Mouse (Mus musculus): ENCODE measurements at regions not wholly inside any gene's neighbourhood (a gene's known extent, or its start where the extent isn't known, plus 50 kb on each side); places are given as distances from the start of the nearest gene placed in this dataset.

DNA sequence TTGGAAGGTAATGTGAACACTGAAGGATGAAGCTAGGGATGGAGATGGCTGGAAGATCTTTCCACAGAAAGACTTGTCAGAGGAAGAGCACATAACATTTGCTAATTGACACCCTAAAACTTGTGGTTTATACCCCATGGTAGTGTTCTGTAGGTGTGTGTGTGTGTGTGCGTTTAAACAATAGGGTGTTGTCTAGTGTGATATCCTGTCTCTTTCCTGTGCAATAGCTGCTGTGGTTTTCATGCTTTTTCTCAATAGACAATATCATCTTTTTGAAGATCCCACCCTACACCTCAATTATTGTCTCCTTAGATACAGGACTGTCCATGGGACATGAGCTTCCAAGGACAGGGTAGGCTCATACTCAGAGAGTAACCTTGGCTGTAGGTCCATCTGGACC is 103.5 kb upstream of the 4933412E24Rik start:
- intact Hi-C loops (cut with DNase I), result no loop called here
- no peak for DNase-seq (ENCODE audit: low spot score in 2 of 2)

DNA sequence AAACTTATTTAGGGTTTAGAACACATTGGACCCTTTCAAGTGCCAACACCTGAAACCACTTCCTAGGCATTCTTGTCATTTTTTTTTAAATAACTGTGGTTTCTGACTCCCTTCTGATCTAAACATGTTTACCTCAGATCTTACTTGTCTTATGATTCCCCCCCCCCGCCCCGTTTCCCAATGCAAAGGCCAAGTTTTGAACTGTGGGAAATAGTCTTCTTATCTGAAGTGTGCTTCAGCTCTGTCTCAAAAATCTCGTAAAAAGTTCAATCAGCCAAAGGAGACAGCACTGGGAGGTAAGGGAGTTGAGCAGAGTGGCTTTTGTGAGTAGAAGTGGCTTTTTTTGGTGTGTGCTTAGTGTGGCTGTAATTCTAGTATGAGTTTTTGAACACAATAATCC is 95.5 kb upstream of the 4933412E24Rik start:
- intact Hi-C loops (cut with DNase I), result no loop called here
- no peak for DNase-seq (ENCODE audit: low spot score in 2 of 2)

DNA sequence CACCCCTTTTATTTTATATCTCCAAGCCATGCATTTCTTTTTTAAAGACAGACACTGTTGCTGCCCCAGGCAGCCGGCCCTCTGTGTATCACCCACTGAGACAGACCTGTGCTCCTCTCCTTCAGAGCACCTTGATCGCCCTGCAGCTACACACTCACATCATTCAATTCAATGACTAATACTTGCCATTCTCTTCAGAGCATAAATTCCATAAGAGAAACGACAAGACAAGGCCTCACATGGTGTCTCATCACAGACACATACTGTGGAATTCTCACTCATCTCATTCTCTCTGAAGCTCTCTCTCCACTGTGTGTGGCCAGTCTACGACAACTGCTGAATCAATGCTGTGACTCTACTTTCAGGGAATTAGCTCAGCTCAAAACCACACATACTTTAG is 94.6 kb upstream of the 4933412E24Rik start:
- no peak for DNase-seq (ENCODE audit: low spot score in 2 of 2)
- intact Hi-C loops (cut with DNase I), result no loop called here

DNA sequence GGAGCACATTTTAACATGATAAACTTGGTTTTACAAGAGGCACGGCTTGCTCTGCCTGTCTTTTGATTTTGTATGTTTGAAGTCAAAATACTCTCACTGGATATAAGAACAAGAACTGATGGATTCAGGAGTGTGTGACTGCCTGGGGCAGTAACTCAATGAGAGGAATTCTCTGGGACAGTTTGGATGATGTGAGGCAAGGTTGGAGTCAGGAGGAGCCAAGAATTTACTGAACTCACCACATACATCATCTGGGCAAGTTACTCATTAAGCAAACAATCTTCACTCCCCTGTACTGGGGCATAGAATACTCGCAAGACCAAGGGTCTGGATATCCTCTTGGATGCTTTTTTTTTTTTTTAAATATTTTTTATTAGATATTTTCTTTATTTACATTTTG is 87.7 kb upstream of the 4933412E24Rik start:
- intact Hi-C loops (cut with DNase I), result no loop called here
- DNase-seq (ENCODE audit: low spot score in 2 of 2), result no peak

DNA sequence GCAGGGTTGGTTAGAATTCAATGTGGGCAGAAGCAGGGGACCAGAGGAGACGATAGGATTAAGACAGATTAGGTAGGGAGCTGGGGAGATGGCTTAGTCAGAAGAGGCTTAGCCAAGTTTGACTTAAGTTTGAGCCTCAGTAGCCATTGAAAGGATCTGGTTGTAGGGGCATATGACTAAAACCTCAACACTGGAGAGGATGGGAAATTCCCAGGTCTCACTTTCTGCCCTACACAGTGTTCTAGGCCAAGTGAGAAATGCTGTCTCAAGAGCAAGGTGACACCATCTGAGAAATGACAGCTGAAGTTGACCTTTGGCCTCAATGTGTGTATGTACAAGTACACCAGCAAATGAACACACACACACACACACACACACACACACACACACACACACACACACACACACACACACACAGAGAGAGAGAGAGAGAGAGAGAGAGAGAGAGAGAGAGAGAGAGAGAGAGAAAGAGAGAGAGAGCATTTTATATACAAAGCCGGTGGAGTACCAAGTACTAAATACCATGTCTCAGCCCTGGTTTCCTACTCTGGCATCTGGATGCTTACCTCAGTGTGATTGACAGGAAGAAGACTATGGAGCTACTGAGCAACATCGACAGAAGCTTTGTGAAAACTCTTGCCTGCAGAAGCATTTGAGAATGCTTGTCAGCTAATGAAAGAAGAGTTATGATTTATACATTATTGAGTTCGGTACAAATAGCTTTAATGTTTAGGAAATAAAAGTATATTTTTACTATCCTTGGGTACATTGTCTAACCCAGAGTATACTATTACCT is 85.3 kb upstream of the 4933412E24Rik start:
- DNase-seq (ENCODE audit: low spot score in 2 of 2), result no peak
- intact Hi-C loops (cut with DNase I), result no loop called here

DNA sequence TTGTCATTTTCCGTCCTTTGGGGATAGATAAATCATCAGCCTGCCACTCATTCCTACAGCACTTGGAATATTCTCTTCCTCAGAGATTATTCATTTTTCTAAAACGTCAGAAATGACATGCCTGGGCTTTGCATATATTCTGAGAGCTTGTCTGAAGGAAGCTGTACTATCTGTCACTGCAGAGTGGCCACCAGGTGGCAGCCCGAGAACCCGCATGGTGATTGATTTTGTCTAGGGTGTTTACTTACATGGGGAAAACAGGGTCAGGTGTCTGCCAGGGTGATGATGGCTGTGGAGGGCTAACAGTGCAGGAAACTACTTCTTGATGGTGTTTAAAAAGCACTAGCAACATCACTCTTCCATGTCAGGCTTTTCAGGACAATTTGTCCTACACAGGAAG is 80.7 kb upstream of the 4933412E24Rik start:
- intact Hi-C loops (cut with DNase I), result loop anchor here (2.0 to 10.0 kb wide), 3 partner anchors 192 to 1000 kb away; no protein-coding TSS in a partner anchor
- peak; percentile 64 to 78 for DNase-seq (ENCODE audit: low spot score in 2 of 2)

DNA sequence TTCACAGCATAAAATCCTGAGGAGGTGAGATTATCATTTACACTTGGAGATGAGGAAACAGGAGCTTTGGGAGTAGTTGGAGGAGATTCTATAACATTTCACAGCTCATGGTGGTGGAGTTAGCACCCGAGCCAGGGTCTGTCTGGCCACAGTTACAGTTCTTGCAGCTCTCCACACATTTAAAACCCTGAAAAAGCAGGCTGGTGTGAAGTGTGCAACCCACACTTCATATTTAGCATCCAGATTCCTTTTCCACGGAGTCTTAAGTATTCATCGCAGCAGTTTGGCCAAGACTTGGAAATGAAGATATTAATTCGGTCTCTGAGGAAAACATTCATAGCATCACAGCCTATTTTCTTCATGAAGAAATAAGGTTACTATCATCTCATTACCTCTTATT is 79.7 kb upstream of the 4933412E24Rik start:
- intact Hi-C loops (cut with DNase I), result loop anchor here (2.0 to 10.0 kb wide), 3 partner anchors 191 to 1001 kb away; no protein-coding TSS in a partner anchor
- DNase-seq (ENCODE audit: low spot score in 2 of 2), result peak; percentile 11 to 20

DNA sequence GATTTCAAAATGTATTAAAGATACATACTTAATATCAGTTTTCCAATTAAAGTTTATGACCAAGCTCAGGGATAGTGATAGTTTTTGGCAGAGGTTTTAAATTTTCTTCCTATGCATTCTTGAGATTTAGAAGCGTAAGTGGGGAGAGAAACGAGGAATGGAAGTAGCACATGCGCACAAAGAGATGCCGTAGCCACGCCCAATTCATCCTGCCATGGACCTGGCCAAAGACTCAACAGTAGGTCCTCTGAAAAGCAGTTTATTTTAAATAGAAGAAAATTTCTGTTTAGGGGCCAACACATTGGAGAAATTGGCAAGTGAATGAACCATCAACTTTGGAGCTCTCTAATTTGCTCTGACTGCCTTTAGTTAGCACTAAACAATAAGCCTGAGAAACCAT is 73.5 kb upstream of the 4933412E24Rik start:
- DNase-seq (ENCODE audit: low spot score in 2 of 2), result no peak
- intact Hi-C loops (cut with DNase I), result loop anchor here (10.0 kb wide), 1 partner anchor 185 kb away; no protein-coding TSS in a partner anchor

DNA sequence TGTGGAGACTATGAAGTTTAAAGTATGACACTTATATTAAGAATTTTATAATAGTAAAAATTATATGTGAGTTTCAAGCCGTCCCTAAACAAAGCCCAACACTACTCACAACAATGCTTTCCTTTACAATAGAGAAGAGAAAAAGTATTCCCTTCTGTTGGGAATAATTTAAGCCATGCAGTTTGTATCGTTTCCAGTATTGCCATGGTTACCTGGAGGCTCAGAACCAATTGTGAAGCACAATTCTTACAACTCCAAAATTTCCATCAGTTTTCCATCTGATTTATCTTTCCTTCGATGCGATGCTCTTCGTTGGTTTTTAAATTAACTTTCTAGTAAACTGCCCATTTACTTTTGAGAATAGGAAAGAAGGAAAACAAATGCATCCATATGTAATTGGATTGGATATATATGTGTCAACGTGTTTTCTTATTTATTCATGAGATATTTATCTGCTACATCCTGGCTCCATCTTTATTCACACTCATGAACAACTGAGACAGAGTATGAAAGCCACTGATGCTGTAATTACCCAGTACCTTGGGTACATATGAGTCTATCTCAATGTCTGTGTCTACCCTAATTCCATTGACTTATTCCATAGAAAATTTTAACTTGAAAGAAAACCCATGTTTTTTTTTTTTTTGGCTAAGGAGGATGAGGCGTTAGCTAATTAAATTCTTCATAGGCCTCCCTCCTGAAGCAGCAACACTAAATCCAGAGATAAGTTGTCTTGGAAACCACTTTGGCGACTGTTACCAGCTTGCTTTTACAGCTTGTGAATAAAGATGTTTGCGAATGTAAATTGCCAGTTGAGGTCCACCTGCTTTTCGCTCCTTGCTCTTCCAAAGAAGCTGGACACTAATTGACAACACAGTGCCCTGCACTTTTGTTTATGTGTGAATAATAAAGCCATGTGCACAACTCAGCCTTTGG is 72.8 kb upstream of the 4933412E24Rik start:
- DNase-seq (ENCODE audit: low spot score in 2 of 2), result peak; percentile 13 to 56

More for the DNA sequence above, 72.8 kb upstream of the 4933412E24Rik start:
- intact Hi-C loops (cut with DNase I), result no loop called here
